Mouse (Mus musculus): Measurements from ENCODE around the gene Dmp1.

Gene Dmp1

DNA sequence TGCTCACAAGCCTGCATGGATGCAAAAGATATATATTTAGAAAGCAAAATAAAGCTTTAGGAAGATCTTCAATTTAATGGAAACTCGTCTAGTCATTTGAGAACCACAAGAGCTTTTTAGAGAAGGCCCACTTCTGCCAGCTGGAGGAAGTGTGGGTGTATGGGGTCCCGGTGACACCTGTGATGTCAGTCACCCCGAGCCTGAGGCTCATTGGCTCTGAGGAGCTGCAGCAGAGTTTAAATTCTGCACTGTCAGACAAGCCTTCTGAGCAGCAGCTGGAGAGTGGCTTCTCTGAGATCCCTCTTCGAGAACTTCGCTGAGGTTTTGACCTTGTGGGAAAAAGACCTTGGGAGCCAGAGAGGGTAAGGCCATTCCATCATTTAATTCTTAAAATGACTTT lies at the start of gene Dmp1:
Gene Dmp1 (plus strand): TSS at position 263 of the 400 bp plus-strand sequence.
- DNase-seq (ENCODE audit: low spot score) = no peak

DNA sequence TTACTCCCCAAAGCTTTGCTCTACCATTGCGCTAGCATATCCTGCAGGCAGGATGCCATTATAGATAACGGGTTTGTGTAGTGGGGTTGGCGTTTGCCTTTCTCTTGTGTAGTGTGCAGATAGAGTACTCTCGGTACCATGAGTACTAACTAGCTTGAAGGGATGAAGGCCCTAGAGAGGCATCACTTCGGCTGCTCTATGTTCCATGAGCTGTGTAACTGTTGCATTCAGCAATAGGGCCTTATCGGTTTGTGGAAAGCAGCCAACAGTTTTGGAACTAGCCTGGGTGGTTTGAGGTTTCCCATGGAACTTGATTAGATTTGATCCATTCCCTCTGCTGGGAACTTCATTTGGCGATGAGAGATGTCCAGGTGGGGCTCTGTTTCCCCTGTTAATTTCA lies 44.7 kb upstream of the Dmp1 start:
- DNase-seq (ENCODE audit: low spot score) = no peak

DNA sequence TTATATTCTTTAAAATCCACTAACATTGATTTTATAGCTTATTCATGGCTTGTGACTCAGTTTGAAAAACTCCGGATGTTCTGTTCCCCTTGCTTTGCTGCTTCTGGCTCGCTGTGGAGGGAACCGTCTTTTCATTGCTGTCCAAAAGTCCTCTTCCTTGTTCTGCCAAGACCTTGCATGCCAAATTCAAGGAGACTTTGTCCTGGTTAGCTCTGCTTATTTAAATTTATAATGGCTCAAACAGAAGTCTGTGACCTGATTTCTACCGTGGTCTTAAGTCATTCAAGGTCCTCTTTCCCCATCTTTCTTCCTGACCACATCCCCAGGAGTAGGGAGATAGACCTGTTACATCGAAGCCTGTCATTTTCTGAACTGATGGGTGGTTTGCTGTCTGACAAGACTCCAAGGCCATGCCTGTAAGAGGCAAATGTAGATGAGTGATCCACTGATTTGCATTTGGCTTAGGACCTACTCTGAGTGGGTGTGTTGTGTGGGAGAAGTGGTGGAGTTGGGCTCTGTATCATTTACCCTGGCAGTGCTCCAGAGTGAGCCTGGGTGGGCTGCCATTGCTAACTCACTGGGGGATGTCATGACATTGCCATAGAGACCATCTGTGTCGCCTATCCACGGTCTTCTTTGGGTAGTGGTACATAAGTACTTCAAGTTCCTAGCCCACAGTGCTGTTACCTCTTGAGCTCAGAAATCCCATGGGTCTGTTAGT lies 43.9 kb upstream of the Dmp1 start:
- no peak for DNase-seq (ENCODE audit: low spot score)

DNA sequence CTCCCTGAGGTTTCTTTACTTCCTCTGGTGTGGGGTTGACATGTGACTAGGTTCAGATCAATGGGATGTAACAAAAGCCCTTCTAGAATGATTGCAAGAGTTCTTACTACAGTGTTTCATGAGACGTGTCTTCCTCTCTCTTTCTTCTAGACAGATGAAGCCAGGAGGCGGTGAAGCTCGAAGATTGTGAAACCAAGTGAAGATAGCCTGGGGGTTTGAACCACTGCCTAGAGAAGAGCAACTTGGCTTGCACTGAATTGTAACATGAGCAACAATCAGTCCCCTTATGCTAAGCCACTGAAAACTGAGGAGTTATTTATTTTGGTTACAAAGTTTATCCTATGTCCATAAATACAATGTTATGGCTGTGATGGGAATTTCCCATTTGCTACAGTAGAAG lies 41.8 kb upstream of the Dmp1 start:
- no peak for DNase-seq (ENCODE audit: low spot score)

DNA sequence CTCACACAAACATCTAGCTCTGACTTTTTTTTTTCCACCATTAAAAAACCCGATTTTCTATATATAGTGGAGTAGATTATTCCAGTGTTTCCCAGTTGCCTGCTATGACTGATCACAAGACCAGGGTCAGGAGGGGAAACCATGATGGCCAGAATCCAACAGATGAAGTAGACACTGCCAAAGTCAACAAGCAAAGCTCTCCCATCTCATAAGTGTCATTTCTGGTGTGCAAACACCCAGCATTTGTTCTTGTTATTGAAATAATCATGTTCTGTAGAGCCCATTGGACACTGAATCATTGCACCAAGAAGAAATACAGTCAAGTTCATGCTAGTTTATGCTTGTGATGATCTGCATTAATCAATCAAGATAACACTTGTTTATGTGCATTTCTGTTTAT lies 41.0 kb upstream of the Dmp1 start:
- no peak for DNase-seq (ENCODE audit: low spot score)

DNA sequence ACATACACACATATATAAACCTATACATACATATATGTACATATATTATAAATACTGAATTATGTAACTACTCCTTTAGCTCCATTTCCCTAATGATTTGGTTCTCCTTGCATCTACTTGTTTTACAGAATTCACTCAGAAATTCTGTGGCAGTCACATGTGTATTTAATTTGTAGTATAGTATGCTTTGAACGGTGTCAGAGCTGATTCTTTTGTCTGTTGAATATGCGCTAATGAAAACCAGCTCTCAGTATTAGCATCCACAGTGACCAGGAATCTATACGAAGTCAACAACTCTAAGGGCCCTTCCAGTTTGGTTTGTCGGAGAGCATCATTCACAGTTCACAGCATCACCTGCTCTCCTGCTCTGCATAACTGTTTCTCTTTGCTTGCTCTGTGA lies 38.9 kb upstream of the Dmp1 start:
- no peak for DNase-seq (ENCODE audit: low spot score)

DNA sequence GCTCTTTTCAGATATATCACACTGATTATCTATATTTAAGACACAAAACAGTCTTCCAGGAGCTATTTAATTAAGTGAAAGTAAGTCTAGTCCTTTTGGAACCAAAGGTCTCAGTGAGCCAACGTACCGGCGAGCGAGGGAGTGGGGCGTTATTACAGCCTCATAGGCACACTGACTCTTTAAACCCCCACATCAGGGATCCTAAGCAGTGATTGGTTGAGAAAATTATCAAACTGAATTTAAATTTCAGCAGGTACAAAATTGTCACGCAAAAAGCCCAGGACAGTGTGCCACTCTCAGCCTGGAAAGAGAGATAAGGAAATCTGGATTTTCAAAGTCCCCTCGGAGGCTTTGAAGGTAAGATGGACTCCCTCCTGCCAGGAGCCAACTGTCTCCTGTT lies 32.0 kb upstream of the Dmp1 start, which contains the start of gene Dspp:
Gene Dspp (plus strand): TSS at position 301 of the 400 bp plus-strand sequence.
- no peak for DNase-seq (ENCODE audit: low spot score)

DNA sequence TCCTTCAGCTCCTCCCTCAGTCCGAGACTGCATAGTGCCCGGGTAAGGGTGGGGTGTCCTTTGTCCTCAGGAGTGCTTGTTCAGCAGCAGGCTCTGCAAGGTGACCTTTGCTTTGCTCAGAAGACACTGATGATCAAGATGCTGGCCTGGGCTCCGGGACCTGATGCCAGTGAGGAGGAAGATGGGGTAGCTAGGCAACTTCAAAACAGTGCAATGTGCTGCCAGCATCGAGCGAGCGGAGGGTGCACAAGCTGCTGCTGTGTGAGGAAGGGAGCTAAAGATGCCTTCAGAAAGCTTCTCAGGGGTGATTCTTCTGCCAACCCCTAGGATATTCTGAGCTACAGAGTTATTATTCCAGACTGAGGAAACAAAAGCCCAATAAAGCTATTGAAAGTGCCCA lies 29.3 kb upstream of the Dmp1 start:
- no peak for DNase-seq (ENCODE audit: low spot score)

DNA sequence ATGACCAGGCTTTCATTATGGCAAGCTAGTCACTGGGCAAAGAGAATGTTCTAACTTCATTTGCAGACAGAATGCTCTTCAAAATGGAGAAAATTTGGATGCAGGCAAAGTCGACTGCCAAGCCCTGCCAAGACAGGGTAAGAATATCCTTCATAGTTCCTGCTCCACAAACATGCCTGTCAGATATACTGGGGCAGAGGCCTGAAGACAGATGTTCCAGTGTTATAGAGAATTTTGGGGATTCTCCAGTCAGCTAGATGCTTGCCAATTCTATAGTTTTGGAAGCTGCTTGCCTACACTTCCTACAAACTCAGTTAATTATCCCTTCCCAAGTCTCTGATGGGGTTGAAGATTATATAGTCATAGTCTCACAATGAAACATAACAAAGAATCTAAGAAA lies 18.7 kb upstream of the Dmp1 start:
- DNase-seq (ENCODE audit: low spot score) = no peak

DNA sequence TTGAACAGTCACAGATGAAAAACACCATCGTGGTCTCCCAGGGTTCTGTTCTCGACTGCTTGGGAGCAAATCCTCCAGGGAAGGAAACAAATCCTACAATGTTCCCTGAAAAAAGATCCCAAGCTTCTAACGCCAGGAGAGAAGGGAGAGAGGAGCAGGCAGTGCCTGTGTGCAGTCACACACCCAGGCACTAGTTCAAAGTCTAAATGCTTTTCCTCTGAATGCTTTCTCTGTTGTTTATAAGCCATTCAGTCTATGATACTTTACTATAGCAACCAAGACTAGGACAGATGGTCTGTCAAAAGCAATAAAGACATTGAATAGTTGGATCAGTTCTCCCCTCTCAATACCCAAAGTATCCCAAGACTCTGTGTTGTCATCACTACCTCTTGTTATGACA lies 15.1 kb upstream of the Dmp1 start:
- DNase-seq (ENCODE audit: low spot score) = no peak

DNA sequence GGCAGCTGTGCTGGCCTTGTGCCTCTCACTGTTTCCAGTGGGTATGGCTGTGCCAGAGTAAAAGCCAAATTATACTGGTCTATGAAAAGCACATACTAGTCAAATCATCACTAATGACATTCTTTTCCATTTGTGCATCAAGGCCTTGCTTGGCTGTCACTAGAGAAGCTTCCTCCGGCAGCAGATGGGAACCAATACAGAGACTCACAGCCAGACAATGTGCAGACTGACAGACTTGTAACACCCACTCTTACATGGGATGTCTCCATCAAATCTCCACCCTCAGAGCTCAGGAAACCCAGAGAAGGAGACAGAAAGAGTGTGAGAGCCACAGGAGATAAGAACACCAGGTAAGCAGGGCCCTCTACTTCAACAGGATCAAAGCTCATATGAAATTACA lies 7.3 kb upstream of the Dmp1 start:
- DNase-seq (ENCODE audit: low spot score) = no peak

DNA sequence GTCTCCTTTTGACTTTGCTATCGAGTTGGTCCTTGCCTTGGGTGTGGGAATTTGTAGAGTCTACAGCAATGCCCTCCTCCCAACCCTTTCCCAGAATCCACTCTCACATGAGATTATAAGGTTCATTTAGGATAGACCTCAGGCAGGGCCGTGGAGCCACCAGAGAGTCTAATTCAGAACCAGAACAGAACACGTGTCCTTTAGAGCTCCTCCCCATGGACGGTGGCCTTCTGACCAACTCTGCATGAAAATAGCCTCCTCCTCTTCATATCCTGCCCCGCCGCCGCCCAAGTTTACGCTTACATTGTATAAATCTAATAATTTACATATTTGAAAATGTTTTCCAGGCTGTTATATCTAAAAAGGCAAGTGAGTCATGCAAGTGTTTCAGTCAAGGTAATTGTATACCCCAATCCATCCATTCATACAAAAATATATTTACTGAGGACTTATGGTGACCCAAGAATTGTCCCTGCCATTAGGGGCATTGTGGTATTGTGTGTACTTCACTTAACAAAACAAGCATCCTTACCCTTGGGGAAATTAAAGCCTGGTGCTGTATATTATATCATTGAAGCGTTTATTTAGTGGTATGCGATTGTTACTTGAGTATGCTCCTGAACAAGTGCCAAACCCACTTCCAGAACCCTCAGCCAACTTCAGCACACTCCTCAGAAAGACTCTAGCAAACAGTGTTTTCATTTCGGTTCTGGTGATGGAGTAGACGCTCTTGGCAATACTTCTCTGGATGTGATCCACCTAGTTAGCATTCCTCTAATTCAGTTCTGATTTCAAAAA lies 1.1 kb upstream of the Dmp1 start:
- DNase-seq (ENCODE audit: low spot score) = no peak

DNA sequence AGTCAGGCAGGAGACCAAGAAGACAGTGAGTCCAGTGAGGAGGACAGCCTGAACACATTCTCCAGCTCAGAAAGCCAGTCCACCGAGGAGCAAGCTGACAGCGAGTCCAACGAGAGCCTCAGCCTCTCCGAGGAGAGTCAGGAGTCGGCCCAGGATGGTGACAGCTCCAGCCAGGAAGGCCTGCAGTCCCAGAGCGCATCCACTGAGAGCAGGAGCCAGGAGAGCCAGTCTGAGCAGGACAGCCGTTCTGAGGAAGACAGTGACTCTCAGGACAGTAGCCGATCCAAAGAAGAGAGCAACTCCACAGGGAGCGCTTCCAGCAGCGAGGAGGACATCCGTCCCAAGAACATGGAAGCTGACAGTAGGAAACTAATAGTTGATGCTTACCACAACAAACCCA lies 10.1 kb downstream of the Dmp1 start:
- no peak for DNase-seq (ENCODE audit: low spot score)

DNA sequence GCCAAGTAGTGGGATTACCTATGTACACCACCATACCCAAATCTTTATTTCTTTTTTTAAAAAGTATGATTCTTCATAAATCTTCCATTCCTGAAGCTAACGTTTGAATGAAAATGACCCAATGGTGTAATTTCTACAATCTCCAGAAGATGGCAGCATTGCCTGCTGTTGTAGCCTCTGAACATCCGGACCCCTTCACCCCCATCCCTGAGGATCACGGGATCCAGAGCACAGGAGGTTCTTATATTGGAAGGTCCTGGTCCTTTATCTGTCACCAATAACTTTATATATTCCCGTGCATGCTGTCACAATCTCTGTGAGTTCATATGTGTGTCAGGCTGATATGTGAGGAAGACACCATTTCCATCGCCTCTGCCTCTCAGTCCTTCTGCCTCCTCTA lies 16.5 kb downstream of the Dmp1 start:
- DNase-seq (ENCODE audit: low spot score) = no peak

DNA sequence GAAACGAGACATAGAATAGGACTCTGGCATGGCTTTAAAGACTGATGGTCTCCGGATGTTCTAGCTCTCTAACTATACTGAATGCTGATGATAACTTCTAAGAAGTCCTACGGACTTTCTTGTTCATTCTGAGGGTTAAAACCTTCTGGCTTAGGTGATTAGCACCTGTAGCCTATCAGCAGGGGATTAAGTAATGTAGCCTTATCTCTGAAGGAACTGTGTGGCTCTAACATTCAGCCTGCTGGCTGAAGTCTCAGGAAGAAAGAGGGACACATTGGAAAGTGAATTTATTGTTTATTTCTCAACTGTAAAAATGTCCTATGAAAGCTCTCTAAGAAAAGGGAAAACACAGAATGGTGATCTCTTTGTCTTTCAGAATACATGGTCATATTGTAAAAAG lies 21.9 kb downstream of the Dmp1 start:
- DNase-seq (ENCODE audit: low spot score) = no peak

DNA sequence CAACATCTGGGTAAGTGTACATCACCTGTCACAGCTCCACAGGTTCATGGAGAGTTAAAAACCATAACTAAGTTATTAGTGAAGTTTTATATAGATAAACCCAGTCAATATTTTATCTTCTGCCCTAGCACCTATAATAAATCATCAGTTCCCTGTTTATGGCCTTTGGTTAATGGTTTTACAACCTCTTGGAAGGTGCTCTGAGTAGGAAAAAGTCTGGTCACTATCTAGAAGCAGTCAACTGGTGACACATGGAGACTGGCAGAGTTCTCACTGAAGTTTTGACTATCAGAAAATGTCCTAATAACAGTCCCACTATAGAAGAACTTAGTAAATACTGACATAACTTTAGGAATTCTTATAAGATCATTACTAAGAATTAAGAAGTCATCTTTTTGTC lies 22.3 kb downstream of the Dmp1 start:
- no peak for DNase-seq (ENCODE audit: low spot score)

DNA sequence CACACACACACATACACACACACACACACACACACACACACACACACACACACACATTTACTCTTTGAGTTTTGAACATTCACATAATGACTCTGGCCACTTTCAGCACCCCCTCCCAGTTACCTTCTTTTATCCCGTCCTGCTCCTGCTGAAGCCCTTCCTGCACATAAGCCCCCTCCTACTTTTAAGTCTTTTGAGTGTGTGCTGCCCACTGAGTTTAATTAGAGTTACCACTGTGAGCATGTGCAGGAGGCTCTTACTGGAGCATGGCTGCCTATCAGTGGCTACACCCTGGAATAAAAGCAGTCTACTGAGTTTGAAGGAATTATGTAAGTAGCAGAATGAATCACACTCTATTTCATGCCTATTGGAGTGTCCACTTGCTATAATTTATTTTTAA lies 26.1 kb downstream of the Dmp1 start:
- DNase-seq (ENCODE audit: low spot score) = no peak

DNA sequence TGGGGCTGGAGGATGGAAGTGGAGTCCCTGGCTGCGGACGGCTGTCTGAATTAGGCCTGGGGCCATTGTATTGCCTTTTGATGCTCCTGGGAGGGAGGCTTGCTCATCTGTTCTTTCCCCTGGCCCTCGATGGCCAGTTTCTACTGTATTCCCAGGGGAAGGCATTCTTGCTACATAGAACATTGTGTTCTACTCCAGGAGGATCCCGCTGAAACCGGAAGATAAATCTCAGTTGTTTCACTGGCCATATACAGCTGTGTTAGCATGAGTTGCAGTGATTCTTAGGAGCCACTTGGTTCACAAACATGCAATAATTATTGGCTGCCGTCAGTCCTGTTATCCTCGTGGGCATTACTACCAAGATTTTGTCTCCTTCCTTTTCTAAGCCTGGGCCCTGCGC lies 34.3 kb downstream of the Dmp1 start:
- DNase-seq (ENCODE audit: low spot score) = no peak

DNA sequence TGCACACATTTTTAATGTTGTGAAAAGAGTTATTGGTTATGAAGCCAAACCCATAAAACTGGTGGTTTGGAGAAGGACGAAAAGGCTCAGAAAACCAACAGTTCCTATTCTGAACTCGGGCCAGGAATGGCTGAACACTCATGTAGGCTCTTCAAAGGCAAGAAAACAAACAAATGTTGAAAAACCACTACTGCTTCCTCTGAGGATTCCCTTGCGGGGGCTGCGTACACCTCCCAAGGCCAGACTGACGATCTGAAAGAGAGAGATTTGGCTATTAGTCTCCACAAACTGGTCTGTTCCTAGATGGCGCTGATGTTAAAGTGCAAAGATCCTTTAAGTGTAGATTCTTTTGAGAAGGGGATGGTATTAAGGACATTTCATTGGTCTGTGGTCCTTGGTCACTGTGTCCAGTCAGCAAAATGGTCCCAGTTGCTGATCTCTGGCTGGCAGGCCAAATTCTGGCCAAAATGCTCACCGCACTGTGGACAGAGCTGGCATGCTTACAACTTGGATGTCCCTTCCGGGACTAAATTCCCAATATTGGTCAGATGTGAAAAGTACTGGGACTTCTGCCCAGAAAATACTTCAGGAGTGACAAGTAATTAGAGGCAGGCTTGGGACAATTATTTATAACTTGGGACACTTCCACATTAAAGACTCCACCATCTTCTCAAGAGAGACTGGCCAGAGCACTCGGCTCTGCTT lies 37.4 kb downstream of the Dmp1 start:
- DNase-seq (ENCODE audit: low spot score) = no peak

DNA sequence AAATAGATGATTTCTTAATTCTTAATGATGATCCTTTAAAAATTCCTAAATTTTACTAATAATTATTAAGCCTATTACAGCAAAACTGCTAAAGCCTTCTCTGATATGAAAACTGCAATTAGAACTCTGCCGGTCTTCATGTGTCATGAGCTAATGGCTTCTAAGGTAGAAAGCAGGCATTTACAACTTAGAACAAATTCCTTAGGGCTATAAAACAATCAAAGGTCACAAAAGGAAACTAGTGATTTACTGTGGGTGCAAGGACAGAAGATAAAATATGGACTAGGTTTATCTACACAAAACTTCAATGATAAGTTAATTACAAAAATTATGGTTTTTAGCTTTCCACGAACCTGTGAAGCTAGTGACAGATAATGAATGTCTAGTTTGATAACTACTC lies 41.8 kb downstream of the Dmp1 start:
- no peak for DNase-seq (ENCODE audit: low spot score)

DNA sequence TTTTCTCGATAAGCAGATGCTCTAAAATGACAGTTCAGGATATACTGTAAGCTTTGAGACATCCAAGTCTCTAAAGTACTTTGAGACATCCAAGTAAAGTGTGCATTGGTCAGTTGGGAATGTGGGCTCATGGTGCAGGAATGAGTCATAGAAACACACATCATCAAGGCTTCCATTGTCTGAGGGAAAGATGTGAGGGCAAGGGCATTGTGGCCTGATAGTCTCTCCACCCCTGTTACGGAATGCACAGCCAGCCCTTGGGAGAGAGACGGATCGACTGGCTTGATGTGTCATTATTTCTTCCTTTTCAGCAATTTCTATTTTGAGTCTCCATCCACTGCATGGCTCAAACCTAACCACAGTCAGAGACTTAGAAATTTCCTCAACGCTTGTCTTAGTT lies 49.4 kb downstream of the Dmp1 start:
- DNase-seq (ENCODE audit: low spot score) = no peak

DNA sequence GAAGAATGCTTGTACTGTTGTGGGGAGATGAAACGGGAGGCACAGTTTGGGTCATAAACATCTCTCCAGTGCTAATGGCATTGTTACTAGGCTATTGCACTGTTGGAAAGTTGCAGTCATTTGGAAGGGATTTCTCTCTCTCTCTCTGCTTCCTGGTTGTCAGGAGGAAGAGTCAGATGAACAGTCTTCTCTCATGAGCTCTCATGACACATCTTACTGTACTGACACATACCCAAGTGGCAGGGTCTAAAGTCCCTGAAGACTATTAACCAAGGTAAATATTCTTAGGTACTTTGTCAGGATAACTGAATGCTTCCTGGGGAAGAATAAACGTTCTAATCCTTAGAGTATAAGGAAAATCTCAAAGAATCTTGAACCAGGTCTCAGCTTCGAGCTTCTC lies 54.2 kb downstream of the Dmp1 start:
- DNase-seq (ENCODE audit: low spot score) = no peak

DNA sequence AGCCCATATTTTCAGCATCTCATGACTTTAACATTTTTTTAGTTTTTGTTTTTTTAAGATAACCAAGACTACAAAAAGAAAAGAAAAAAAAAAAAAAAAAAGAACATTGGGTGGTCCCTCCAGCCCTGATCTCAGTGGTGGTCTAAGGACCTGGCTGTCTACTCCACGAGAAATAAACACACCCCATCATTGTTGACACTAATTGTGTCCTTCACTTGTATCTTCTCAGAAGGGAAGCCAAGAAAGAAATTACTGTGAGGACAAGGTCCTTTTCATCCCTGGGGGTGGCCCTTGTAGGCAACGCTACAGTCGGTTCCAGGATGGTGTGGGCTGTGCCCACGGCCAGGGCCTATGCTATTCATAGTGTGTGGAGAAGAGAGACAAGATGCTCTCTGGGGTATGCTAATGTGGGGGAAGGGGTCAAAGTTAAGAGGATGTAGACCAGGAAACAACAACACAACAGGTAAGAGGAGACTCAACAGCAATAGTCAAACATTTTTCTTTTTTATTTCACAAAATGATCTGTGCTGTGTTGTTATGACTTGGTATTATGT lies 59.6 kb downstream of the Dmp1 start:
- no peak for DNase-seq (ENCODE audit: low spot score)
